Mouse (Mus musculus) mature B cell (primary cell): ENCODE data around the gene Ccl26.
"Not testable (repeated sequence)": the region's sequence is repeated elsewhere in the genome, so short reads cannot be mapped to it uniquely, and the experiment has no call there.

Experiments used
- in situ Hi-C: fragments of 300-500 bp; cut with MboI; formaldehyde crosslinking; loops from 2 replicates; pipeline ENCODE4 v1.14.3; 2019

Gene Ccl26

DNA sequence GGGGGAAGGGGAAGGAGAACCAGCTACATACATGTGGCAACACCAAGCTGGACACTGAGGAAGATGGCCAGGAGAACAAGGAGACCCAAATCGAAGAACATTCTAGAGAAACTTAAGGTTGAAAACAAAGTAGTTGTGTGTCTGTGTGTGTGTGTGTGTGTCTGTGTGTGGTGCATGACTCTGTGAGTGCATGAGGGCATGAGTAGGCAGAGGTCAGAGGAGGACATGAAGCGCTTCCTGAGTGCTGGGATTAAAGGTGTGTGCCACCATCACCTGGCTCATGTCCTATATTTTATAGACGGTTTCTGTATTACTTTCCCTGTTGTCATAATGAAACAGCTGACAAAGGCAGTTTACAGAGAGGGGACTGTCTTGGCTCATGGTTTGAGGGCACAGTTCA is at the start of gene Ccl26:
Gene Ccl26 (minus strand): TSS at position 101 of the 400 bp plus-strand sequence.
- in situ Hi-C loops: no loop called here

DNA sequence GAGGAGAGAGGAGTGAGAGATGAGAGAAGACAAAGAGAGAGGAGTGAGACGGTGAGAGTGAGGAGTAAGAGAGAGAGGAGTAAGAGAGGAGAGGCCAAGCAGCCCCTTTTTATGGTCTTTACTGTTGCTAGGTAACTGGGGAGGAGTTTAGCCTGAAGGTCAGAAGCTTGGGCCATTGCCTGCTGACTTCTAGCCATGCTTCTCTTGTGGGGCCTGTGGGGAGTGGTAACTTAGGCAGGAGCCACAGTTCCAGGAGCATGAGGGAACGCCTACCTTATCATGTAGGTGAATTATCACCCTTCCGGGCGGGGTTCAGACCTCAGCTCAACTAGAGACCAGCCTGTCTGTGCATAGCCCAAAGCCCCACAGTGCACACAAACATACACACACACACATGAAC is 46.4 kb upstream of the Ccl26 start:
- in situ Hi-C loops: no loop called here

DNA sequence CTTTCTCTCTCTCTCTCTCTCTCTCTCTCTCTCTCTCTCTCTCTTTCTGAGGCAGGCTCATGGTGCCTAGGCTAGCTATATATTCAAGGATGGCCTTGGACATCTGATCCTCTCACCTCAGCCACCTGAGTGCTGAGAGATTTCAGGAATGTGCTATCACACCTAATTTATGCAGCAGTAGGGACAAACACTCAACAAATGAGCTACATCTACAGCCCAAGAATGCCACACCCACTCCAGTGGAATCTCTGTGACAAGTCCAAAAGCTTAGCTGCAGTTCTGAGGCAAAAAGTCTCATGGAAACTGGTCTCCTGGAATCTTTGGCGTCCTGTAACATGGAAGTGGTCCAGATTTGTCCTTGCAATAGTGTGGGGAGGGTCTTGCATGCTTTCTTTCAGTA is 44.2 kb upstream of the Ccl26 start:
- in situ Hi-C loops: no loop called here

DNA sequence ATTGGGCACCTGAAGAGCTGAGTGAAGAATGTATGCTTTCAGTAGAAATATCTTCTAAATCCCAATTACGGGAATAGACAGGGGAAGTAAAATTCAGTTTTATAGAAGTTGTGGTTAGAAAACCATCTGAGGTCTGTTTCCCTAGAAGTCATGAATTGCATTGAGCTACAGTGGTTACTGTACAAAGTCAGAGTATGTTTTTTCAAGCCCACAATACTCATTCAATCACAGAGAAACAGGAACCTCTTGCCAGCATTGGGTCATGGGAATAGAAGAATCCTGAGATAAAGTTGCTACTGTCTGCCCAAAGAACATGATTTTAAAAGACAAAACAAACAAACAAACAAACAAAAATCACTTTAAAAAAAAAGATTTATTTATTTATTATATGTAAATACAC is 43.3 kb upstream of the Ccl26 start:
- in situ Hi-C loops: not testable (repeated sequence)

DNA sequence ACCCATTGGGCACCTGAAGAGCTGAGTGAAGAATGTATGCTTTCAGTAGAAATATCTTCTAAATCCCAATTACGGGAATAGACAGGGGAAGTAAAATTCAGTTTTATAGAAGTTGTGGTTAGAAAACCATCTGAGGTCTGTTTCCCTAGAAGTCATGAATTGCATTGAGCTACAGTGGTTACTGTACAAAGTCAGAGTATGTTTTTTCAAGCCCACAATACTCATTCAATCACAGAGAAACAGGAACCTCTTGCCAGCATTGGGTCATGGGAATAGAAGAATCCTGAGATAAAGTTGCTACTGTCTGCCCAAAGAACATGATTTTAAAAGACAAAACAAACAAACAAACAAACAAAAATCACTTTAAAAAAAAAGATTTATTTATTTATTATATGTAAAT is 41.3 kb upstream of the Ccl26 start:
- in situ Hi-C loops: not testable (repeated sequence)

DNA sequence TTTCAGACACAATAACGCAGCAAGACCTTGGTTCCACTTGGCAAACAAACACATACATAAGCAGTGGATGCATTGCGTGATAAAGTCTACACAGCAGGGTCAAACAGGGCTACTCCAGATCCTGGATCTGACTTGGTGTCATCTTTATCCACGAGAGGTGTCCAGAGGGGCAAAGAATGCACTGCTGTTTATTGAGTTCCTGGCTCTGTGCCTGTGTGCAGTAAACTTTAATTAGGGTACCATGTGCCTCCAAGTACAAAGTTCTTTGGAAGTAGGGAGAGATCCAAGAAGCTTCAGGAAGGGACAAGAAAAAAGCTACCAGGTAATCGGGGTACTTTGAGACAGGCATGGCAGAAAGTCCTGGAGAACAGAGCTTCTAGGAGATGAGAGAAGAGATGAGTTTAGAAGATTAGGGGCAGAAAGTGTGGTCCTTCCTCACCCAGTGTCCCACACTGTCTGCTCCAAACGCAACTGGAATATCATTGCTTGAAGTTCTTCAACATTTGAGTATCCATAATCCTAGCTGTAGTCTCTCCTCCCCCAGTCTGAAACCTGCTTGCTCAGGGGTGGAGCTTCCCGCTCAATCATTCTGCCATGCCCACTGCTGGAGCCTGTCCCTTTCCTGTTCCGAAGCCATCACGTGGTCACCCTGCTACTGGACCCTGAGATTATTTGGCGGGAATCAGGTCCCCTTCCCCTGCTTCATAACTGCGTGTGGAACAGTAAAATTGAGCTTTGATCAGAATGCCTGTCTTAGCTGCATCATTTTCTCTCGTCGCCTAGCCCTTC is 26.8 kb upstream of the Ccl26 start:
- in situ Hi-C loops: no loop called here

DNA sequence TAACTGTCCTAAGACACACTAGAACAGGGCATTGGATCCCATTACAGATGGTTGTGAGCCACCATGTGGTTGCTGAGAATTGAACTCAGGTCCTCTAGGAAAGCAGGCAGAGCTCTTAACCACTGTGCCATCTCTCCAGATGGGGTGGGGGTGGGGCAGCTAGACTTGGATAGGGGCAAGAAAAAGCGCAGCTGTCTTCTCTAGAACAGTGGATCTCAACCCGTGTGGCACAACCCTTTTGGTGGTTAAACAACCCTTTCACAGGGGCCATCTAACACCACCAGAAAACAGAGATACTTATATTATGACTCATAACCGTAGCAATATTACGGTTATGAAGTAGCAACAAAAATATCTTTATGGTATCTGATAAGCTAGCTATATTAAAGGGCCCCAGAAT is 24.4 kb upstream of the Ccl26 start:
- in situ Hi-C loops: no loop called here

DNA sequence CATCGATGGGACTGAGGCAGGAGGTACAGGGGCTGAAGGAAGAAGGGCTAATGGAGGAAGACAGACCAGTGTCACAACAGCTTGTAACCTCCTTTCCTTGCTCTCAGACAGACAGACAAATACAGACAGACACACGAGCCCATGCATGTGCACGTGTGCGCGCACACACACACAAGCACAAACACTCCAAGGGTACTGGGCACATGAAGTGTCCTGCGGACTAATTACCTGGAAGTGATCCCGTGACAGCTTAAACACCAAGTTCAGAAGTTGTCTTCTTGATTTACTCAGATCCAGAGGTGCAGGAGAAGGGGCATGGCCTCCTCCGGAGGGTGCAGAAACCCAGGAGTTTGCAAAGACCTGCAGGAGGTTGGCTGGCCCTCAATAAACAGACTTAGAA is 22.3 kb upstream of the Ccl26 start:
- in situ Hi-C loops: no loop called here

DNA sequence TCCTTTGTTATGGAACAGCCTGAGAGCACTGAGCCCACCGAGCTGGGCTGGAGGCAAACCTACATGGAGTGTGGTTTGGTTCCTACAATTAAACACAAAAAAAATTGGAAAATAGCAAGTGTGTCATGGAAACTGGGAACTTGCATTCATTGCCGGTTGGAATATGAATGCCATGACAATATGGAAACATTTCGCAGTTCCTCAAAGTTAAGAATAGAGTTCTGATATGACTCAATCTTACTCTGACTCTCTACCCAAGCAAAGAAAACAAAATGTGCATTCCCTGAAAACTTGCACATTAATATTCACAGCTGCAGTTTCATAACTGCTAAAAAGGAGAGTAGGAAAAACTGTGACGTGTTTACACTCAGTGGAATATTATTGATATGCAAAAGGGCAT is 19.0 kb upstream of the Ccl26 start:
- in situ Hi-C loops: no loop called here

DNA sequence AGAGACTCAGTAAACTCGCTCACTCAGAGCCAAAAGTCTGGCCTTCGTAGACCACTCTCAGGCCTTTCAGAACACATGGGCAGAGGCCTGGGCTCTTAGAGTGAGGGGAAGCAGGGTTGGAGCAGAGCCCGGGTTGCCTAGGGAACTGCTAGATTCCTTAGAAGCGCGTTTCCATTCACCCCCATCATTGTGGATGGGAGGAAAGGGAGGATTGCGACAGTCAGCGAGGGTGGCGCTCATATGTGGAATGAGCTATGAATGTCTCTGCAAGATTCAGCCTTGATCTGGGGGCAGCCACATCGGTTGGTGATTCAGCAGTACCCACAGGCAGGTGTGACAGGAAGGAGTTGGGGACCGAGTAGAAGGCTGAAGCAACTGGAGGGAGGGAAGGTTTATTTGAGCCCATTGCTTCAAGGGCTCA is 16.0 kb upstream of the Ccl26 start:
- in situ Hi-C loops: no loop called here

DNA sequence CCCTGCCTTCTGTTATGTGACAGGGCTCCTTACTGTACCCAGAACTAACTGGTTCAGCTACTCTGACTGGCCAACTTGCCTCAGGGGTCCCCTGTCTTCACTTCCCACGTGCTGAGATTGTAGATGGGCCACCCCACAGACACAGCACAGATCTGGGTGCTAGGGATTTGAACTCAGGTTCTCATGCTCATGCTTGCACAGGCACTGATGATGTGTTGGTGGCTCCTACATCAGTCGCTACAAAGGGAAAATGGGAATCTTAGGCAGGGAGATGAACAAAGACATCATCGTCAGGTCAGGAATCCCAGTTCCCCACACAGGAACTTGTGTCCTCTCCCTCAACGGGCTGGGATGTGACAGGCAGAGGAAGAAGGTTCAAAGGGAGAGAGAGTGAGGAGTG is 12.7 kb upstream of the Ccl26 start:
- in situ Hi-C loops: no loop called here

DNA sequence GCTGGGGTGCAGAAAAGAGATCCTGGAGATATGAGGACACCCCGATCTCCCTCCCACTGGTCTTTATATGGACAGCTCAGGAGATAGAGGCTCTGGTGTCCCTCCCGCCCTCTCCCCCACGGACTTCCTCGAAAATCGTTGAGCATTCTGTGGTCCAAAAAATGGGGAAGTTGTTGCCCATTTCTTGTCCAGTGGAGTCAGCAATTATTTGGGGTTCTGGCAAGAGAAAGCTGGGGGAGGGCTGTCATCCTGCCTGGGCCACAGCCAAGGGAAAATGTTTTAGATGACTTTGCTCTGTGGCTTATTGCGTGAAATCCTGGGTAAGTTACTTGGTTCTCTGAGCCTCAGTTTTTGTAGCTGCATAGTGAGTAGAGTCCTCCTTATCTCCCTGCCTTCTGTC is 9.6 kb upstream of the Ccl26 start, which contains the start of gene Ccl24:
Gene Ccl24 (minus strand): TSS at position 44 of the 400 bp plus-strand sequence.
- in situ Hi-C loops: no loop called here

DNA sequence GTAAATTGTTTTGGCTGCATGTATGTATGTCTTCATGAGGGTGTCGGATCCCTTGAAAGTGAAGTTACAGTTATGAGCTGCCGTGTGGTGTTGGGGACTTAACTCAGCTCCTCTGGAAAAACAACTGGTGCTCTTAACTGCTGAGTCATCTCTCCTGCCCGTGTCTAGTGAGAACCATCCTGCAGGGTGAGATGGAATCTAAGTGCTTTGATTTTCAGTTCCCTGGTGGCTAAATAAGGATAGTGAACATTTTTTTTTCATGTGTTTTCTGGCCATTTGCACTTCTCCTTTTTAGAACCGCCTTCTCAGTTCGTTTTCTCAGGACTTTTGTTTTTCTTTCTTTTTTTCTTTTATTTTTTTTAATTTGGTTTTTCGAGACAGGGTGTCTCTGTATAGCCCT is 5.3 kb upstream of the Ccl26 start:
- in situ Hi-C loops: no loop called here

DNA sequence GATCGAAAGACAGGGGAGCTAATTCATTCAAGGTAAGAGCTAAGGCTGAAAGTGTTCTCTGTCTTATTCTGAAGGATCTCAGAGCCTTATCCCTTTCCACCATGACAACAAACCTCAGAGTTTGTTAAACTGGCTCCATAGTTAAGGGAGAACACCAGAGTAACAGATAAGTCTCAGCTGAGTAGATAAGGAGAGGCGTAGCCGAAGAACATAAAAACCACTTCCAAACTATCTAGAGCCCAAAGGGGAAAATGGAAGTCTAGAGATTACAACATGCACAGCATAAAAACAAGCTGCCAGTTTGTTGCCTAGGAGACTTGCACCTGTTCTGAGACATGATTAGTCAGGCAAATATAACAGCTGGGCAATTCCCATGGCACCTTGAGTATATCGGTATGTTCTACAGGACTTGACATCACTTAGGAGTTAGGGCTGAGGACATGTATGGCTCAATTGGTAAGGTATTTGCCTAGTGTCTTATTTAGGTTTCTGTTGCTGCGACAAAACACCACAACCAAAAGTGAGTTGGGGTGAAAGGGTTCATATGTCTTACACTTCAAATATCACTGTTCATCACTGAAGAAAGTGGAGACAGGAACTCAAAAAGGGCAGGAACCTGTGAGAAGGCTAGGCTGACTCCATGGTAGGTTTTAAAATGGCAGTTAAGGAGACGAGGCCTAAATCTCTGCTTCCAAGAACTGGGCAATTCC is 4.3 kb upstream of the Ccl26 start:
- in situ Hi-C loops: no loop called here

DNA sequence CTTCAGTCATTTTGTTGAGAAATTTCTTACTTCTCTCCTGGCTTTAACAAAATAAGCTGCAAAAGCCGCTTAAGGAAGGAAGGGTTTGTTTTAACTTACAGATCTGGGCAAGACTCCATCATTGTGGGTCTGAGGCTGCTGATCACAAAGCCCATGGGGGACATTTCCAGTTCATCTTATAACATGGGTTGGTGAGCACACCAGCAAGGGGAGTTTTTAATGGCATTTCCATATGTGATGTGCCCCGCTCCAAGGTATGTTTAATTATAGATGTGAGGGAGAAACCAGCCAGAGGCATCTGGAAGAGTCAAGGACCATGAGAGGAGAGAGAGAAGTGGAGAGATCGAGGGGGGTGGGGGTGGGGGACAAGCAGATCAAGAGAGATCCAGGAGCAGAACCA is 5.7 kb downstream of the Ccl26 start:
- in situ Hi-C loops: no loop called here

DNA sequence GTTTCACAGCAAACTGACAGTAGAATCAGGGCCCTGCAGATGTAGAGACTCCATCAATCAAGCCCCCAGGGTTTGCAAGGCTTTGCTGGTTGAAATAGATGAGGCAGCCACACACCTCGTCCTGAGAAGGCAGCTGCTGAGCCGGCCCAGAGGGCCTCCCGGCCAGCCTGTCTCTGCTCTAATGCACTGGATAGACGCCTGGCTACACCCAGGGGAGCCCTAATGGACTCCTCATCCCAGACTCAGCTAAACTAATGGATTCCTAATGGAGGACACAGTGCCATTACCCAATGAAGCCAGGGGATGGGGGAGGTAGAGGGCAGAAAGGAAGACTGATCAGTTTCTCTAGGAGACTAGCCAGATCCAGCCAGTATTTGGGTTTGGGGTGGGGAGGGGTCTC is 6.3 kb downstream of the Ccl26 start:
- in situ Hi-C loops: no loop called here

DNA sequence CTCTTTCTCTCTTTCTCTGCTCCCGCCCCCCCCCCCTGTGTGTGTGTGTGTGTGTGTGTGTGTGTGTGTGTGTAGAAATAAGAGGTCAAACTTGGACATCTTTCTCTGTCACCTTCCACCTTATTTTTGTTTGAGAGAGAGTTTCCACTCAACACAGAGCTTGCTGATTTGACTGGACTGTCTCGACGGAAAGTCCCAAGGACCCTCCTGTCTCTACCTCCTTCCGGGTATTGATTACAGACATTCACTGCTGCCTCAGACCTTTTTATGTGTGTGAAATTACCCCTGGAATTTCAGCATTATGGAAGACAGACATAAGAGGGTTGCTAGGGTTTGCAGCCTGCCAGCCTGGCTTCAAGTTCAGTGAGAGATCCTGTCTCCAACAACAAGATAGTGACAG is 7.1 kb downstream of the Ccl26 start:
- in situ Hi-C loops: no loop called here

DNA sequence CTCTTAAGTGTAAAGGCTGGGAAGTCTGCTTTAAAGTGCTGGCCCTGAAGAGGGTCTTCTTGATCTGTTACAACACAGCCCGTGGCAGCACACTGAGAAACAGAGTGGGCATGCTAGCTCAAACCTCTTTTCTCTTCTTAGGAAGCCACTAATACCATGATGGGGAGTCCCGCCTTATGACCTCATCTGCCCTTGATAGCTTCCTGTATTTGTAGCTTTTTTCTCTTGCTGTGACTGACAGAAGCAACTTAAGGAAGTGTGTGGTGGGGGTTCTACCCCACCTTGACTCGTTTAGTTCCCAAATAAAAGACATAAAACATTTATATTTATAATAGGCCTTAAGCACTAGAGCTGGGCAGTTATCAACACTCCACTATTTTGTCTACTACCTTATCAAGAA is 11.8 kb downstream of the Ccl26 start:
- in situ Hi-C loops: no loop called here

DNA sequence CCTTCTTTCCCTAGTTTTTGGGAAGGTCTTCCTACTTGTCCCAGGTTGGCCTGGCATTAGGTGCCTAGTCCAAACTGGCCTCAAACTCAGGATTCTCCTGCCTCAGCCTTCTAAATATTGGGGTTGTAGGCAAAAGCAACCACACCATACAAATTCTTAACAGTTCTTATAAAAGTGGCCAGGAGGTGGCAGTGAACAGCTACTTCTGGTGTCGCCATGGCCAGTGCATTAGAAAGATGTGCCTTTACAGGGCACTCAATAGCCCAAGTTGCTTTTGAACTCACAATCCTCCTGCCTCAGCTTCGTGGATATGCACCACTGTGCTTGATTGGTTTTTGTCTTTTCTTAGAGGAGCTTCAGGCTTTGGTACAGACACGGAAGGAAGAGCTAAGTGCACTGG is 12.5 kb downstream of the Ccl26 start:
- in situ Hi-C loops: no loop called here

DNA sequence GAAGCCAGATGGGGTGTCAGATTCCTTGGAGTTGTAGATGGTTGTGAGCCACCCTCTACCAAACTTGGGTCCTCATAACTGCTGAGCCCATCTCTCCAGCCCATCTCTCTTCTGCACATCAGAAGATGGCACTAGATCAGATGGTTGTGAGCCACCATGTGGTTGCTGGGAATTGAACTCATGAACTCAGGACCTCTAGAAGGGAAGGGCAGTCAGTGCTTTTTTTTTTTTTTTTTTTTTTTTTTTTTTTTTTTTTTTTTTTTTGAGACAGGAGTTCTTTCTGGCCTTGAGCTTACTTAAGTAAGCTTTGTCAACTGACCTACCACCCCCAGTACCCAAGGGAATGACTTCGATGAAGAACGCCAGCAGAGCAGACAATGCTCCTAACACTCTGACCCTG is 15.4 kb downstream of the Ccl26 start:
- in situ Hi-C loops: no loop called here

DNA sequence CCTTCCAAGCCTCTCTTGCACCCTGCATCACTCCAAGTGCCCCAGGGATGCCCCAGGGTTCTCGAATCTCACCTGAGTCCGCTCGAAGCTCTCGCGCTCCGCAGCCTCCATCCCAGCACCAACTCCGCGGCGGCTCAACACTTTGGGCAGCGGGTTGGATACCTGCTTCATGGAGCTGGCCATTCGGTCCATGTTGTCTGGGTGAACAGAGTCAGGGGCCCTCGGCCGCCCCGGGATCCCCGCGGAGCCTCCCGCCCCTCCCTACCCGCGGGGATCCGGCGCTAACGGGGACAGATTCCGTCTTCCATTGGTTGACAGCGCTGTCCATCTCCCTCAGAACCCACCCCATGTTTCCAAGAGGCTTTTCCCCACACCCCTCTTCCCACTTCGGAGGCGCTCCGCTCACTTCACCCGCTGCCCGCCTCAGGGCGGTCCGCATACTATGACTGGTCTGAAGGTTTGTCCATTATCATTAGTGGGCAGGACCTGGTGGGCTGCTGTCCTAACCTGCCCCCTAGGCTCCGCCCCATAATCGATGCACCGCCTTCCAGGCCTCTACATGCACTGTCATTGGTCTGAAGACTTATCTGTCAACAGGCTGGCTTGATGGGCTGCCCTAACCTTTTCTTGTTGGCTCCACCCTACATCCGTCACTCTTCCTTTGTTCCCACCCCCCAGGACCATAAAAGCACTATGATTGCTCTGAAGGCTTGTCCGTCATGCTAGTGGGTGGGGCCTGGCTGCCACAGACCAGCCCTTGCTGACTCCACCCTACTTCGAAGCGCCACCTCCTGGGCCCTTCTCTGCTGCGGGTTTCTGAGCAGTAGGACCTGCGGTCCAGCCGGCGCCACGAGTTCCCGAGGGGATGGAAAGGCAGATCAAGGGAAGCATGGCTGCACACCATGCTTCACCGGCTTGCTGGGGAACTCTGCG is 18.2 kb downstream of the Ccl26 start, which contains the start of gene Hip1:
Gene Hip1 (minus strand): TSS at position 256 of the 933 bp plus-strand sequence.
- in situ Hi-C loops: no loop called here

DNA sequence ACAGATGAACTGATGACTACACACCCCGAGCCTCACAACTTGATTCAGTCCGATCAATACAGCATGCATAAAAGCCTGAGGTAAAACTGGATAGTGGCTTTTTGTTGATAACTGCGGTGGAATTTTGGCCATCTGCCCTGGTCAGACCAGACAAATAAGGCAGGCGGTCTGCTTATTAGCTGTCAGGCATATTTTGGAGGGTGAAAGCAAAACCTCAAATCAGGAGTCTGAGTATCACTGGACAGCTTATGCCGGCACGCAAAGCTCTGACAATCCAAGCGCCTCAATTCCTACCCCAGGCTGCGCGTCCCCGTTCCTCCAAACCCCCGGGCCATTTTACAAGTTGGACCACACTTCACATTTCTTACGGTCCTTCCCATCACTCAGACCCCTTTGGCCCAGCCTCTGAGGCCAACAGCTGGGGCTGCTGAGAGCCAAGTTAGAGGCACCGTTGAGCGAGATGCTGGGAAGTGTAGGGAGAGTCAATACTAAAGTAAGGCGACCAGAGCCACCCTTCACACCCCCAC is 19.3 kb downstream of the Ccl26 start:
- in situ Hi-C loops: no loop called here
